Mouse (Mus musculus) monocyte, adult 59 days (primary cell): ENCODE measurements around the gene Atg16l2. TPM values are rescaled to one million over a fixed set of nuclear protein-coding genes. Genes with fewer than 3 reads are reported as not detected.

Experiments used
- total RNA-seq, 2 experiments: library from RNA; stranded (reverse); gene quantifications; one replicate each; pipeline ENCODE4 v1.2.4; 2023

Gene Atg16l2
- 10 to 100 TPM; 48.6 TPM for total RNA-seq

GRCm38 (mm10) chr7:101301881-101302456 is at the start of gene Atg16l2:
Atg16l2 (minus strand) TSS chr7:101302251.

GRCm38 (mm10) chr7:101347767-101348270 is 45.8 kb upstream of the Atg16l2 start, which contains the start of gene Arap1:
Arap1 (plus strand) TSS chr7:101348067.

GRCm38 (mm10) chr7:101317014-101317413 is 15.0 kb upstream of the Atg16l2 start, which contains the start of gene Stard10:
Stard10 (plus strand) TSS chr7:101317086.

Other genes starting within 250 kb of the Atg16l2 start
- gene Fchsd2, start 209.4 kb downstream of the Atg16l2 start, total RNA-seq = 10 to 100 TPM; 29.0 to 31.4 TPM
- gene Stard10, start 14.8 kb upstream of the Atg16l2 start, total RNA-seq = 1 to 10 TPM; 4.4 to 4.8 TPM
- gene Arap1, start 45.8 kb upstream of the Atg16l2 start, total RNA-seq = 100 to 1,000 TPM; 657 to 791 TPM
- 10 to 100 TPM; 20.8 to 29.1 TPM for gene Gm45837, start 108.6 kb upstream of the Atg16l2 start, total RNA-seq
- 10 to 100 TPM; 41.2 to 50.6 TPM for gene Pde2a, start 119.4 kb upstream of the Atg16l2 start, total RNA-seq